Mouse (Mus musculus) gonadal fat pad, adult 2 months (tissue): ENCODE results near the gene Srsf2. TPM values are rescaled to one million over a fixed set of nuclear protein-coding genes. Genes with fewer than 3 reads are reported as not detected.
"Not testable (repeated sequence)": the region's sequence is repeated elsewhere in the genome, so short reads cannot be mapped to it uniquely, and the experiment has no call there.

ENCODE experiments used
- DNase-seq: peaks from one replicate; pipeline ENCODE4 v3.0.0-alpha.2; 2012; ENCODE audit warnings: low read depth
- polyA plus RNA-seq: library from polyadenylated mRNA; depleted of rRNA; stranded (reverse); fragments of >200 nt; gene quantifications from 2 replicates; pipeline ENCODE4 v1.2.3, GENCODE M21; 2012

The Srsf2 gene
- polyA plus RNA-seq, 1 experiment, result 279 TPM

DNA sequence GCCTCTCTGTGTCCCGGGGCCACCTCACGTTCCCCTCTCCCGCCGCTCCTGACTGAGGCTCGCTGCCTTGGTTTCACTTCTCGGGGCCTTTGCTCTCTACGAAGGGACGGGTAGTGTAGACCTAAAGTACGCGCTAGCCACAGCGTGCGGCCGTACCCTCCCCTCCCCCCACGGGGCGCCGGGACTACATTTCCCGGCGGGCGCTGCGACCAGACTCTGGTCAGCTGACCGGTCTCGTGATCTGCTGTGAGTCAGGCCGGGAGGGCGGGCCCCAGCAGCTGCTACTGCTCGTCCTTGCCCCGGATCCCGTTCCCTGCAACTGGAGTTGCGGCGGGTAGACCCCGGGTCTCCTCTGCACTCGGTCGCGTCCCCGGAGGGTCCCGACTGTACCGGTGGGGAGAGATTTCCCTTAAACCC is 626 bp upstream of the Srsf2 start:
- no peak for DNase-seq

- no peak for DNase-seq
Measured at GRCm38 (mm10) chr11:116852291-116852890, 503 bp downstream of the Srsf2 start, which contains the start of gene Mfsd11. Mfsd11 (plus strand) TSS chr11:116852440.

DNA sequence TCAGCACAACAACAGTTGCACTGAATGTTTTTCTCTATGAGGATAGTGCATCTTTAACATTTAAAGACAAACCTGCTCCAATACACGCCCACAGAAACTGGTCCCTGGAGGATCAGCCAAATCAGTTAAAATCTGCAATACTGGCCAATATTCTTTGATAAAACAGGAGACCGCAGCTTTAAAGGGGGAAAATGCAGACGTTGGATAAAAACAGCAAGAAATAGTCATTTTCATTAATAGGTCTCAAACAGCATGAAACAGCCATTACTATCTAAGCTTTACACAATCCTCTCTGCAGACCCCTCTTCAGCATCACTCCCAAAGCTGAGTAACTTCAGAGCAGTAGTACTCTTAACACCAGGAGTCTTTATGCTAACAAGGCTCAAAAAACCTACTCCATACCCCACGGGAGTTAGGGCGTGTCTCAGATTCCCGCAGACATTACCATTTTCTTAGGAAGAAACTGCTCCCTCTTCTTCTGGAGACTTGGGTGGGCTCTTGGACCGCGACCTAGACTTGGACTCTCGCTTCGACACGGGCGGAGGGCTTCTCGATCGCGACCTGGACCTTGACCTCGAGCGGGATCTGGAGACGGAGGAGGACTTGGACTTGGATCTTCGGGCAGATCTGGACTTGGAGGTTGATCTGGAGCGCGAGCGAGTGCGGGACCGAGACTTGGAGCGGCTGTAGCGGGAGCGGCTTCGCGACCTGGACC is 1.2 kb downstream of the Srsf2 start:
- DNase-seq, result no peak

DNA sequence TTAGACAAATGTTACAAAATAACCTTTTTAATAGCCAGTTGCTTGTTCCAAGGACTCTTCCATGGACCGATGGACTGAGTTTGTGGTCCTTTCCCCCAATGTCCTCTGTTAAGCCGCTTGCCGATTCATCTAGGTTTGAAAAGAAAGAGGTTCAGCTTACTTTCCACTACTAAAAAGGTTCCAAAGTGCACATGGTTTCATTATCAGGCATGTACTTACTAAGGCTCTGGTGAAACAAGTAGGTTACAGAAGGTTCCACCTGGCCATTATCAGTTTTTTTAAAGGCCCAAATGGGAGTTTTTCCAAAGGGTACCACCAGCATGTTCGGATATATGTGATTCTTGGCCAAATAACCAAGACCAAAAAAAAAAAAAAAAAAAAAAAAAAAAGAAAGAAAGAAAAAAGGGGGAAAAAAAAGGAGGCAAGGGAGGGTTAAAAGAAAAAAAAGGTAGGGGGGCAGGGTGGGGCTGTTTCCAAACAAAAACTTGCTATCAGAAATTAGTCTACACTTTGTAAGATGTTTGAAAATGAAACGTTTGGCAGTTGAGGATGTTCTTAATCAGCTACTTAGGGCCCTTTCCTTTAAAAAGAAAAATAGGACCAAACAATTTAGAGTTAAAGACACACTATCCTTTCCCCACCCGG is 1.9 kb downstream of the Srsf2 start:
- no peak for DNase-seq

DNA sequence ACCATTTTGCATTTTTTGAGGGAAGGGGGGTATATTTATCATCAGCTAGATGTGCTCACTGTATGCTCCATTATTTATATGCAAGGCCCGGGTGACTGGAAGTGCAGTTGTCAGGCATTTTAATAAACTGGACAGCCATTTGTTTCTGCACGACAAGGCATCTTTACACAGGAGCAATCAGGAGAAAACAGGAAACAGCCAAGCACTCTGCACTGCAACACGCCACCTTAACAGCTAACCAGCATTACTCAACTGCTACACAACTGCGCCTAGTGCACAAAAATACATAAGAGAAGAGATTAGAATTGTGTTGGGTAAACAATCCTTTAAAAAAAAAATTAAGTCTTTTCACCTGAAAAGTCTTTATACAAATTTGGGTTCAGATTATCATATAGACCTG is 2.8 kb downstream of the Srsf2 start:
- DNase-seq, result no peak

DNA sequence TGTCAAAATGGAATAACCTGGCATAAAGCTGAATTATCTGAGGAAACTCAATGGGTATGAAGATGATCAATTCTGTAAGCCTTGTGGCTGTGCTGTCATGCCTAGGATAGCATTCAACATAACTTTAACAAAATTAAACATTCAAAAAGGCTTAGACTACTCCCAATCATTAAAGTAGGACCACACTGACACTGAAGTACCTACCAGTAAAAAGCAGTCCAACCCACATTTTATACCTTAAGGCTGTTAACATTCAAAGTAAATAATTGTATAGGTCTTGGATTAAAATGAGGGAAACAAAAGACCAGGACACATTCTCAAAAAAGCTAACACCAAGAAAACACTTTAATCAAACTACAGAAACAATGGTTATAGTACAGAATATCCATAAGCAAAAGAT is 3.3 kb downstream of the Srsf2 start:
- no peak for DNase-seq

DNA sequence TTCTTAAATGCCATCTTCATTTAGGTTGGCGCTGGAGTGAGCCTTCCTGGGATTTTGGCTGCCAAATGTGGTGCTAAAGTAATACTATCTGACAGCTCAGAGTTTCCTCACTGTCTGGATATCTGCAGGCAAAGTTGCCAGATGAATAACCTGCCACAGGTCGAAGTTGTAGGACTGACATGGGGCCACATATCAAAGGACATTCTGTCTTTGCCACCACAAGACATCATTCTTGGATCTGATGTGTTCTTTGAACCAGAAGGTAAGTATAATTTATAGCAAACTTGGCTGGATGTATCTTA is 4.1 kb downstream of the Srsf2 start:
- not testable (repeated sequence) for DNase-seq

- DNase-seq, result no peak
Measured at GRCm38 (mm10) chr11:116848086-116848876, 4.6 kb downstream of the Srsf2 start.

GRCm38 (mm10) chr11:116847187-116848085 is 5.5 kb downstream of the Srsf2 start:
- DNase-seq, result no peak

DNA sequence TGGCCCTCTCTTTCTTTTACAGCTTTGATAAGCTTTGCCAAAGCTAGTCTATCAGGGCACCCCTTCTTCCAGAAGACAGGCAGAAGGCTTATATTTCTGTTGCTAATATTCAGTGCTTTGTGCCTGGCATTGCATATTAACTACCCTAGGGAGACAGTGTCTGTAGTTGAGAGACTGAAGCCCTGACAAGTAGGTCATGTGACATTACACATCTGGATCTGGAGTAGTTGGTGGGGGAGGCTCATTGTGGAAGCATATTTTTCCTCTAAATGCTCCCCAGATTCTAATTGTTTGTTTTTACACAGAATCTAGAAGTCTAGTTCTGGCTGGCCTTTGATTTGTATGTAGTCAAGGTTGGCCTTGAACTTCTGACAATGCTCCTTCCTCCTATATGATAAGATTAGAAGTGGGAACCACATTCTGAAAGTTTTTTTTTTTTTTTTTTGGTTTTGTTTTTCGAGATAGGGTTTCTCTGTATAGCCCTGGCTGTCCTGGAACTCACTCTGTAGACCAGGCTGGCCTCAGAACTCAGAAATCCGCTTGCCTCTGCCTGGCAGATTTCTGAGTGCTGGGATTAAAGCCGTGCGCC is 6.2 kb downstream of the Srsf2 start:
- DNase-seq, result no peak

GRCm38 (mm10) chr11:116843261-116844233 is 9.3 kb downstream of the Srsf2 start, which contains the start of the genes Mettl23 and Jmjd6:
Mettl23 (plus strand) TSS chr11:116843278.
Jmjd6 (minus strand) TSS chr11:116843449.
- no peak for DNase-seq

DNA sequence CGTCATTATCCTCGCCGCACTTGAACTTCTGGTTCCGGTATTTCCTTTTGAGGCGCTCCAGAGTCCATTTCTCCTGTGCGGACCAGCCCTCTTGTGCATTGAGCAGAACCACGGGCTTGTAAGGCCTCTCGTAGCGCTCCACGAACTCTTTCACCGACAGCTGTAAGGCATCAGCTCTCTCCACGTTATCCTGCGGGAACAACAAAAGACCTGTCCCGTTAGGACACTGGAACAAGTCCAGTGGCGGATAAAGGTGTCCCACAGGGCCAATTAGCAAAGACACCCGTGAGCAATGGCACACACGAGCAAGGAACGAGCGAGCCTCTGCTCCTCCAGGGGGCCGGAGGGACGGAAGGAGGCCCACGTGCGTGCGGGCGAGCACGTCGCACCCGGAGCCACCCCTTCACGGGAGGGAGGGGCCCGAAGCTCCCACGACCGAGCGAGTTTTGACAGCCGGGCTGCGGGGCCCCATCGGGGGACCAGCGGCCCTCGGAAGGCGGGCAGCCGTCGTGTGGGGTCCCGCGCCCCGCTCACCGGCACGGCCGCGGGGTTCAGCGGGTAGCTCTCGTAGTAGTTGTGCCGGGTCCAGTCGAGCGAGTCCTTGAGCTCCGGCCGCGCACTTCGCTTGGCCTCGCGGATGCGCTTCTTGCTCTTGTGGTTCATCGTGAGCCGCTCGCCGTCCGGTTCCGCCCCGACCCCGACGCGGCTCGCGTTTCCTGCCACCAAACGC is 10.2 kb downstream of the Srsf2 start:
- DNase-seq, result no peak

GRCm38 (mm10) chr11:116840748-116841147 is 12.1 kb downstream of the Srsf2 start:
- no peak for DNase-seq

DNA sequence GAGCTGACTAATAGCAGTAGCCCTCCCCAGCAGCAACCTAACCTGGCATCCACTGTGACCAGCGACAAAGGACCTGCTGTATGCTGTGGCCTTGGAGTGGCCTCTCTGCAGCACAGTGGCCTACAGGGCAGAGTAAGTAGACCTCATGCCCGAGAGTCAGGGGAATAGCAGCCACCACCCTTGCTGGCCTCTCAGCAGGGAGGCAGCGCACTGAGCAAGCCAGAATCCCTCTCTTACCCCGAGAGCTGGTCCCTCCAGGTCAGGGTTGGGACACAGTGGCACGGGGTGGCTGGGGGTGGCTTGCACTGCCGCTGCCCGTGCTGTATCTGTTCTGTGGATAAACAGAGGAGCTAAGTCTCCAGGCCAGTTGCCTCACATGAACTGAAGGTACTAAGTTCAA is 13.3 kb downstream of the Srsf2 start:
- no peak for DNase-seq

DNA sequence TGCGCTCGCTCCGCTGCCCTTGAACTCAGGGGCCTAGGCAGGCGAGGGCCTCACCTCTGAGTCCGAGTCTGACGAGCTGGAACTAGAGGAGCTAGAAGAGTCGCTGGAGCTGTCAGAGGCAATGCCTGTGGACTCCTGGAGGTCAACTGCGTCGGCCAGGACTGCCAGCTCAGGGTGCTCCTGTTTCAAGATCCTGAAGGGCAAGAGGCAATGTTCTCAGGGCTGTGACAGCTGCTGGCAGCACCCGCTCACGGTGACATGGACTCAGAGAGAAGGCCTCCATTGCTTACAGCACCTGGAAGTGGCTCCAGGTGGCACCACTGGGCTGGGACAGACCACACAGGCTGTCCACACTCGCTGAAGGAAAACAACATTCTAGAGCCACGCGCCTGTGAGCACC is 14.0 kb downstream of the Srsf2 start:
- DNase-seq, result no peak

DNA sequence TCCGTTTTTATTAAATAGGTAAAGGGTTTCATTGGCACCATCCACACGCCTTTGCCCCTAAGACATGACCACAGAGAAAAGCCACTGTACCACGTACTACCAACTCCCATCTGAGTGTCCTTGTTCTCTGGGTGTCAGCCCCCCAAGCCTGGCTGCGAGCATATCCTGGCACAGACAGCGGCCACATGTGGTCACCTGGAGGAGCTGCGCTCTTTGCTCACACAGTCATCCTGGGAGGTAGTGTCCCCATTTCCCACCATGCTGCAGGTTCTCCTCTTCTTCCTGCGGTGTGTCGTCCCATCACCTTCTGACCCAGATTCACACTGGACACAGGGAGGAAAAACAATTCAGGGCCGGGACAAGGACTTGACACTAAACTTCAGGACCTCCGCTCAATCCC is 15.5 kb downstream of the Srsf2 start:
- DNase-seq, result no peak

GRCm38 (mm10) chr11:116836283-116836682 is 16.6 kb downstream of the Srsf2 start:
- no peak for DNase-seq

- DNase-seq, result no peak
Measured at GRCm38 (mm10) chr11:116834954-116835353, 17.9 kb downstream of the Srsf2 start.

GRCm38 (mm10) chr11:116832172-116832685 is 20.7 kb downstream of the Srsf2 start:
- no peak for DNase-seq
